Mouse (Mus musculus) bone marrow, adult 2 months (tissue): Measurements from ENCODE around the gene Prss12.

Experiments used
- CTCF ChIP-seq: fragments of 200-500 bp; IDR thresholded peaks from 2 replicates; pipeline ENCODE4 v1.5.1; 2011; ENCODE audit warnings: low read length, control low read depth; ENCODE audit not compliant: control insufficient read depth, insufficient read depth
- POLR2A ChIP-seq: fragments of 200-500 bp; IDR thresholded peaks from 2 replicates; pipeline ENCODE4 v1.6.1; 2011; ENCODE audit warnings: low read depth, mild to moderate bottlenecking, control low read depth, low read length, borderline replicate concordance; ENCODE audit not compliant: control insufficient read depth

DNA sequence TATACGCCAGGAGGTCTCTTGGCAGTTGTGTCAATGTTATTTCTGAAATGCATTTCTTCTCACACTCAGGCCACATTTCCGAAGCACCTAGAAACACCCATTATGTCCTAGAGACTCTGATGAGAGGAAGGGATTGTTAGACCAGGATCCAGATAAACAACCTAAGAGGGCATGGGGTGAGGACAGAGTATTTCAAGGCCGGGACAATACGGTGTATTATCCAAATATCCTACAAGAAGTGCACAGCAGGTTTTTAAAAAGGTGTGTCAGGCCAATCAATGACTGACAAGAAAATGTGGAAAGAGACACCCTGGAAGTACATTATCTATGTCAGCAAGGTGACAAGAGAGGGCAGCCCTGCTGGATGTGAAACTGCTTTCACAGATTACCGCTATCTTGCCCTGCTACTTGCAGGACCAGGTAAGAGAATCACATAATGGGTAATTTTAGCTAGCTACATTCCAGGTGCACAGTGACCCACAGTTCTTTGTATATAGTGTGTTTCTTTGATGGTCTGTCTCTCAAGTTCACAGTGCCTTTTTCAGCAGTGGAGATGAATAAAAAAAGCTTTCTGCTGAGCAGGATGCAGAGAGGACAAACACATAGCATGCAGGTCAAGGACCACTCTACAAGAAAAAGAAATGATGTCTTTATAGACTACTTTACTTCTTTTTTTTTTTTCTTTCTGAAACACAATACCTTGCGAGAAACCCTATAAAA, 97.0 kb downstream of the Prss12 start:
- no peak for TF ChIP-seq CTCF
- no peak for TF ChIP-seq POLR2A
